ENCODE assay signal across 22 mouse cellular contexts in the genomic region with DNA sequence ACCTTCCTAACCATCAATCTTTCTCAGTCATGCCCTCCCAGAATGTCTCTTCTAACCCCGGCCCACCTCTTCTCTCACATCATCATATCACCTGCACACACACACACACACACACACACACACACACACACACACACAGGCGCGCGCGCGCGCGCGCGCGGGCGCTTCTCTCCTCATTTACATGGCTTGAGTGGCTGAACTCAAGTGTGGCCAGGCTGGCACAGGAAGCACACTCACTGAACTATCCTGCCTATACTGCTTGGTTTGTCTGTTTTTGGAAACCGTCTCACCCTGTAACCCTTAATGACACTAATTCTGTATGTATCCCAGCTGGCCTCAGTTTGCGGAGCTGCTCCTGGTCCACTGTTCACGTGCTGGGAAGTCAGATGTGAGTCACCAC. TPM values are rescaled to one million over a fixed set of nuclear protein-coding genes. Genes with fewer than 3 reads are reported as not detected.
DNase-seq lines count a peak whose midpoint lies in the region; ATAC-seq and TF ChIP-seq lines count a peak whose summit lies in the region.
"Had no signal": no experiment of that assay in that cellular context is flagged by ENCODE, and none has a peak within 500 bp of the region (broad histone marks: within the 10 kb centered on the region; RNA-seq: fewer than 3 reads in every experiment).

No protein-coding gene starts in this region.

- peaks cover 2% of the 10 kb centered on the region; the same call in 1 of the 2 replicates for H3K36me3 ChIP-seq in spleen, adult 2 months (ENCODE audit: control insufficient read depth, insufficient read depth, low read length)
- peaks cover 1% of the 10 kb centered on the region; the same call in 1 of the 2 replicates for H3K36me3 ChIP-seq in liver, embryonic 16.5 days (ENCODE audit: control insufficient read depth, insufficient read depth)

- H3K9me3 ChIP-seq in liver, embryonic 16.5 days (replicated peaks; ENCODE audit: control insufficient read depth, low read length), result no peaks in the 10 kb centered on the region

- no peak for ATAC-seq in liver, embryonic 16.5 days (ENCODE audit: low read depth)
- ATAC-seq: forebrain, postnatal 0 days; hindbrain, postnatal 0 days; intestine, embryonic 16.5 days had no signal

- peak overlapping the region; percentile 66 for H3K27ac ChIP-seq in spleen, adult 2 months (ENCODE audit: insufficient read depth, low read length)
- H3K27ac ChIP-seq in bone marrow macrophage, adult 2 months (ENCODE audit: insufficient read depth, low read depth, low read length), result peak overlapping the region; percentile 77
- H3K27ac ChIP-seq in liver, embryonic 16.5 days (ENCODE audit: low read length), result peak overlapping the region; percentile 16; the same call in 1 of the 2 replicates
- H3K27ac ChIP-seq: heart, adult 2 months; hindbrain, postnatal 0 days; layer of hippocampus, adult 2 months; liver, embryonic 14.5 days had no signal

- no peak for TF ChIP-seq CTCF in spleen, adult 2 months (IDR thresholded peaks at IDR 0.05; ENCODE audit: extremely low read depth, insufficient read depth, insufficient read length, insufficient replicate concordance)
- no peak for TF ChIP-seq CTCF in bone marrow macrophage, adult 2 months (IDR thresholded peaks at IDR 0.05; ENCODE audit: low read depth, low read length)

- no peak overlapping the region for H3K4me3 ChIP-seq in spleen, adult 2 months (ENCODE audit: extremely low read depth, insufficient read depth, insufficient read length)
- peak overlapping the region; percentile 30 for H3K4me3 ChIP-seq in bone marrow macrophage, adult 2 months (ENCODE audit: insufficient read depth, low read length)
- no peak overlapping the region for H3K4me3 ChIP-seq in liver, embryonic 16.5 days (ENCODE audit: low read depth, low read length)
- H3K4me3 ChIP-seq: heart, adult 2 months; layer of hippocampus, adult 2 months had no signal

- H3K9ac ChIP-seq in liver, embryonic 16.5 days (ENCODE audit: low read depth, low read length), result no peak overlapping the region
- H3K9ac ChIP-seq: forebrain, postnatal 0 days; liver, embryonic 14.5 days had no signal

- H3K4me1 ChIP-seq in spleen, adult 2 months (ENCODE audit: control insufficient read depth, insufficient read depth, insufficient read length), result peaks cover 23% of the 10 kb centered on the region
- peaks cover 44% of the 10 kb centered on the region for H3K4me1 ChIP-seq in bone marrow macrophage, adult 2 months (ENCODE audit: control insufficient read depth, insufficient read depth, low read length)
- peaks cover 34% of the 10 kb centered on the region for H3K4me1 ChIP-seq in liver, embryonic 16.5 days (ENCODE audit: control insufficient read depth, low read depth, low read length)

- TF ChIP-seq POLR2A in spleen, adult 2 months (IDR thresholded peaks at IDR 0.05; ENCODE audit: low read depth, low read length), result no peak
- no peak for TF ChIP-seq POLR2A in bone marrow macrophage, adult 2 months (IDR thresholded peaks at IDR 0.05; ENCODE audit: borderline replicate concordance, low read depth, low read length)

- WGBS in spleen, adult 2 months, result 70% methylated on average over 15 of the region's 15 CpGs
- whole genome bisulfite sequencing in liver, embryonic 16.5 days (ENCODE audit: insufficient replicate concordance), result 90% methylated on average over 15 of the region's 15 CpGs

- no peak for DNase-seq in spleen, adult 2 months (ENCODE audit: low read depth in 1 of 2, low spot score in 2 of 2)
- DNase-seq in spleen, postnatal 10 days (ENCODE audit: low spot score in 2 of 2), result no peak
- no peak for DNase-seq in lung, postnatal 10 days
- no peak for DNase-seq in left cerebral cortex, postnatal 36 days (ENCODE audit: low spot score in 2 of 2)
- no peak for DNase-seq in ovary, postnatal 14 days (ENCODE audit: low spot score)
- DNase-seq: adrenal gland, postnatal 36 days; cerebellum, adult 11 months; cerebellum, adult 9-11 months; forebrain, postnatal 0 days; gastrocnemius, postnatal 36 days; heart, adult 2 months; lung, postnatal 14 days; right cerebral cortex, postnatal 14 days; thymus, adult 18-20 months; thymus, postnatal 36 days had no signal

- H3K4me2 ChIP-seq in liver, embryonic 16.5 days (ENCODE audit: low read depth, low read length), result no peak overlapping the region
- H3K4me2 ChIP-seq: midbrain, embryonic 11.5 days had no signal

- intact Hi-C loops in left cerebral cortex, postnatal 36 days (cut with DNase I), result loop anchor here (5.0 kb wide), 2 partner anchors 63 to 108 kb away; partner anchors contain the start of genes Nt5c and Sumo2

- no peaks in the 10 kb centered on the region for H3K27me3 ChIP-seq in spleen, adult 2 months (ENCODE audit: control insufficient read depth, insufficient read depth, low read length)
- no peaks in the 10 kb centered on the region for H3K27me3 ChIP-seq in liver, embryonic 16.5 days (ENCODE audit: control insufficient read depth, insufficient read depth, low read depth, low read length)

RNA-seq across cellular contexts. Expression of gene Mrps7, which starts 3.0 kb away (rescaled TPM):
- polyA plus RNA-seq in spleen, adult 2 months (2012; rRNA removed), result 10.6 and 13.6 TPM in 2 replicates
- polyA plus RNA-seq in bone marrow macrophage, adult 2 months (2012; ENCODE audit: insufficient read depth, insufficient read length, missing spikeins), result 33.1 and 36.9 TPM in 2 replicates
- polyA plus RNA-seq in liver, embryonic 16.5 days (2015; fragmentation: Nextera tagmentation; extraction: Ambion mirVana), result 47.6 and 49.5 TPM in 2 replicates
- 10 to 100 TPM; 49.8 to 57.9 TPM for total RNA-seq in left cerebral cortex, postnatal 36 days (2021)

RNA-seq across cellular contexts. Expression of gene Gga3, which starts 3.1 kb away (rescaled TPM):
- 39.4 and 40.9 TPM in 2 replicates for polyA plus RNA-seq in spleen, adult 2 months (2012; rRNA removed)
- polyA plus RNA-seq in bone marrow macrophage, adult 2 months (2012; ENCODE audit: insufficient read depth, insufficient read length, missing spikeins), result 60.1 and 81.9 TPM in 2 replicates
- polyA plus RNA-seq in liver, embryonic 16.5 days (2015; fragmentation: Nextera tagmentation; extraction: Ambion mirVana), result 7.9 TPM in 2 replicates
- 10 to 100 TPM; 70.2 to 74.3 TPM for total RNA-seq in left cerebral cortex, postnatal 36 days (2021)

RNA-seq across cellular contexts. Expression of gene Mif4gd, which starts 12.0 kb away (rescaled TPM):
- 175 and 210 TPM in 2 replicates for polyA plus RNA-seq in spleen, adult 2 months (2012; rRNA removed)
- 90.6 and 96.3 TPM in 2 replicates for polyA plus RNA-seq in bone marrow macrophage, adult 2 months (2012; ENCODE audit: insufficient read depth, insufficient read length, missing spikeins)
- polyA plus RNA-seq in liver, embryonic 16.5 days (2015; fragmentation: Nextera tagmentation; extraction: Ambion mirVana), result 28.4 and 28.6 TPM in 2 replicates
- total RNA-seq in left cerebral cortex, postnatal 36 days (2021), result 10 to 100 TPM; 15.1 to 18.1 TPM

RNA-seq across cellular contexts. Expression of gene Slc25a19, which starts 27.4 kb away (rescaled TPM):
- polyA plus RNA-seq in spleen, adult 2 months (2012; rRNA removed), result 64.0 and 82.0 TPM in 2 replicates
- 27.0 and 37.0 TPM in 2 replicates for polyA plus RNA-seq in bone marrow macrophage, adult 2 months (2012; ENCODE audit: insufficient read depth, insufficient read length, missing spikeins)
- polyA plus RNA-seq in liver, embryonic 16.5 days (2015; fragmentation: Nextera tagmentation; extraction: Ambion mirVana), result 8.7 and 8.8 TPM in 2 replicates
- 10 to 100 TPM; 56.8 to 60.1 TPM for total RNA-seq in left cerebral cortex, postnatal 36 days (2021)

RNA-seq across cellular contexts. Expression of gene Nup85, which starts 36.5 kb away (rescaled TPM):
- 41.4 and 42.4 TPM in 2 replicates for polyA plus RNA-seq in spleen, adult 2 months (2012; rRNA removed)
- 32.3 and 34.6 TPM in 2 replicates for polyA plus RNA-seq in bone marrow macrophage, adult 2 months (2012; ENCODE audit: insufficient read depth, insufficient read length, missing spikeins)
- polyA plus RNA-seq in liver, embryonic 16.5 days (2015; fragmentation: Nextera tagmentation; extraction: Ambion mirVana), result 94.4 and 96.5 TPM in 2 replicates
- total RNA-seq in left cerebral cortex, postnatal 36 days (2021), result 10 to 100 TPM; 41.6 to 49.9 TPM

Comparison
In these comparisons a context has a peak if more than half of its experiments do, and no peak if none do; other contexts are left out.
1. H3K27ac ChIP-seq: peak in every context shown above with its lines; median percentile 77 in bone marrow macrophage, adult 2 months; 66 in spleen, adult 2 months; 16 in liver, embryonic 16.5 days.